Mouse (Mus musculus): ENCODE results near the gene Inpp5b. TPM values are rescaled to one million over a fixed set of nuclear protein-coding genes. Genes with fewer than 3 reads are reported as not detected.
"Not testable (repeated sequence)": the region's sequence is repeated elsewhere in the genome, so short reads cannot be mapped to it uniquely, and the experiment has no call there.

Gene Inpp5b
- polyA plus RNA-seq, 1 experiment from 2014 or later: 26.4 TPM

DNA sequence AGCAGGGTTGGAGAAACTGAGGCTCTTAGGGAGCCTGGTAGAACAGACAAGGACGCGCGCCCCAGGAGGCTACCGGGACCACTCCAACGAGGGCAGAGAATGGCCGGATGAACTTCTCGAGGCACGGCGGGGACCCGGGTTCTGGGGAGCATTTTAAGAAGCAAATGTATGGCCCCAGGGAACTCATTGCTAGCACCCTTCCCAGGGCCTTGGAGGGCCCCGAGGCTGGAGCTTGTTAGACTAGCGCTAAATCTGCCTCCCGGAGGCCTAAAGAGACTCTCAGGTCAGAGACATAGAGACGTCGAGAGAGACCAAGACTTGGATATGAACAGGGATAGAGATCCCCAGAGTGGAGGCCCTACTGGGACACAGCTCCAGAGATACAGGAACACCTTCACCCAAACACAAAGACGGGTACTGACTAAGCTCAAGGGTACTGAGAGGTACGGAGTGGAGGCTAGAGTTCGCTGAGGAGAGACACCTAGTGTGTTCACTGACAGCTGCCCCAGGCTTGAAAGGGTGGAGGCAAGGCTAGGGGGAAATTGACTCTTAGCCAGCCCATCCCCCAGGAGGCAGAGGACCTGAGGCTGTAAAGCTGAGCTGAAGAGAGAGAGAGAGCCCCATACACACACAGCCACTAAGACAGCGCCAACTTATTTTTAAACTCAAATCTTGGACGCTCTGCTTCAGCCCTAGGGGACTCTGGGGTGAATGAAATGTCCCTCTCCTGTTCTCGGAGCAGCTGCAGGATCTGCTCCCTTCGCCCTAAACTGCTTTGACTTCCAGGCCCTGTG, 40.4 kb upstream of the Inpp5b start:
- Histone ChIP-seq H3K27me3 (ENCODE audit: control insufficient read depth, insufficient read depth, low read length) (peaks cover 7% of the 10 kb centered on the region; the same call in 1 of the 2 replicates), H3K36me3 (ENCODE audit: control insufficient read depth, insufficient read depth, low read length) (no peaks in the 10 kb centered on the region), H3K4me2 (ENCODE audit: low read length) (peak overlapping the region; percentile 99), H3K9ac (replicated peaks; ENCODE audit: low read length) (peak overlapping the region; percentile 60), H3K4me3 (replicated peaks; ENCODE audit: low read depth, low read length) (peak overlapping the region; percentile 59), H3K9me3 (ENCODE audit: control insufficient read depth, low read length) (no peaks in the 10 kb centered on the region), H3K27ac (replicated peaks; ENCODE audit: low read depth, low read length) (no peak overlapping the region), H3K4me1 (ENCODE audit: control insufficient read depth, insufficient read depth, low read length) (peaks cover 19% of the 10 kb centered on the region)
- ATAC-seq (ENCODE audit: low FRiP score, low TSS enrichment) (no peak), DNase-seq (peak; percentile 46)
- 4% methylated on average over 22 of the region's 22 CpGs for WGBS

DNA sequence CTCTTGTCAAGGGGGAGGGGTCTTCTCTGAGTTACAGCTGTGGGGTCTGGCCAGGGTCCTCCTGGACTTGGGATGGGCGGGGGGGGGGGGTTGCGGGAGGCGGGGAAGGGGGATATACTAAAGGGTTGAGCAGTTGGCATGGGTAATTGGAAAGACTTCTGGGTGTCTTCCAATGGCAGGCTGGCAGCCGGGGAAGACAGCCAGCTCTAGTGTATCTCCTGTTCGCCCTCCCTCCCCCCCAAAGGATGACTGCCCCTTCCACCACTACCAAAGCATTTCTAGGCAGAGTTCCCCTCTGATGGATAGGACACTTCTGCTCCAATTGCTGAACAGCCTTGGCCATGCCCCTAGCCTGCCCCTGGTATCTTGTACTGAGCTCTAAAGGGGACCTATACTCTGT, 39.7 kb upstream of the Inpp5b start:
- ATAC-seq (ENCODE audit: low FRiP score, low TSS enrichment) (no peak), DNase-seq (peak; percentile 26)
- 17% methylated on average over 2 of the region's 5 CpGs for WGBS
- H3K4me1 ChIP-seq (ENCODE audit: control insufficient read depth, insufficient read depth, low read length): peaks cover 19% of the 10 kb centered on the region
- no peaks in the 10 kb centered on the region for H3K9me3 ChIP-seq (ENCODE audit: control insufficient read depth, low read length)
- H3K27me3 ChIP-seq (ENCODE audit: control insufficient read depth, insufficient read depth, low read length): peaks cover 5% of the 10 kb centered on the region; the same call in 1 of the 2 replicates
- H3K4me3 ChIP-seq (replicated peaks; ENCODE audit: low read depth, low read length): no peak overlapping the region; the same call in 1 of the 2 replicates
- H3K4me2 ChIP-seq (ENCODE audit: low read length): peak overlapping the region; percentile 99
- H3K9ac ChIP-seq (replicated peaks; ENCODE audit: low read length): 0 out of 2 replicates have a peak overlapping the region, but pooled peaks have one; percentile 1
- no peaks in the 10 kb centered on the region for H3K36me3 ChIP-seq (ENCODE audit: control insufficient read depth, insufficient read depth, low read length)
- no peak overlapping the region for H3K27ac ChIP-seq (replicated peaks; ENCODE audit: low read depth, low read length)

GRCm38 (mm10) chr4:124703406-124703805, 38.2 kb upstream of the Inpp5b start:
- H3K36me3 ChIP-seq (ENCODE audit: control insufficient read depth, insufficient read depth, low read length): no peaks in the 10 kb centered on the region
- H3K27ac ChIP-seq (replicated peaks; ENCODE audit: low read depth, low read length): no peak overlapping the region
- no peak overlapping the region for H3K4me3 ChIP-seq (replicated peaks; ENCODE audit: low read depth, low read length)
- H3K27me3 ChIP-seq (ENCODE audit: control insufficient read depth, insufficient read depth, low read length): peaks cover 5% of the 10 kb centered on the region; the same call in 1 of the 2 replicates
- H3K9me3 ChIP-seq (ENCODE audit: control insufficient read depth, low read length): no peaks in the 10 kb centered on the region
- peaks cover 19% of the 10 kb centered on the region for H3K4me1 ChIP-seq (ENCODE audit: control insufficient read depth, insufficient read depth, low read length)
- H3K4me2 ChIP-seq (ENCODE audit: low read length): no peak overlapping the region
- ATAC-seq (ENCODE audit: low FRiP score, low TSS enrichment) (no peak), DNase-seq (no peak)
- WGBS: 55% methylated on average over 2 of the region's 2 CpGs
- no peak overlapping the region for H3K9ac ChIP-seq (replicated peaks; ENCODE audit: low read length)

DNA sequence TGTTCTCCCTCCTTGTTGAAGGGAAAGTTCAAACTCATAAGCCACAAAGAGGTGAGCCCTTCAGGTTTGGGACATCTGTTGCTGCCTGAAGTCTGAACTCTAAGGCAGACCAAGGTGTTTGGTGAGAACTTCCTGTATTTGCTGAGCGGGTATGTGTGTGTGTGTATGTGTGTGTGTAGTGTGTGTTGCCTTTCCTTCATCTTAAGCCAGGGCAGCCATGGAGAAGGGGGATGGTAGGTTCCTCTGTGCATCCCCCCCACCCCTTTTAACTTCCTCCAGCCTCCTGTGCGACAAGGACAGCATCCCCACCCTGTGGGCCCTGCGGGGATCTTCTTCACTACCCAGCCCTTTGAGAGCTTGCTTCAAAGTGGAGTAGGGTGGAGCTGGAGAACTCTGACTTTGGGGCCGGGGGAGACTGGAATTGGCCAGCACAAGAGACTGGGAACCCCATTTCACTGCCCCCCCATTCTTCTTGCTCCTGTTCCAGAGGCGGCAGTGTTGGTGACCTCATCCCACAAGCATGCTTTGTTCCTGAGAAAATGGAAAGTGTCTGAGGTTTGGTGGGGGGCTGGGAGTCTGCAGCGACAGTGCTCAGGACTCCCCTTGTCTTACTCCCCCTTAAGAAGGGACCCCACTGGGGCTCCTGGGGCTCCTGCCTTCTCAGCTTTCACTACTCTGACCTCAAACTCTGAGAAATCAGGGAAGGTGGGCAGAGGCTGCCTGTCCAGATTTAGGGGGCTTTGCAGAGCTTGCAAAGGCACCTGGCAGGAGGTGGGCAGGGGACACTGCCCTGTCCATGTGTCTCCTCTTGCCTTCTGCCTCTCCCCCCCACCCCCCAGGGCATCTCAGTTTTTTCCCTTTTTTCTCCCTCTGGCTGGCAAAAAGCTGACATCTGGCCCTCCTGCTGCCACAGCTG, 37.5 kb upstream of the Inpp5b start:
- Histone ChIP-seq H3K9ac (replicated peaks; ENCODE audit: low read length) (0 out of 2 replicates have a peak overlapping the region, but pooled peaks have one; percentile 12), H3K4me3 (replicated peaks; ENCODE audit: low read depth, low read length) (no peak overlapping the region), H3K27ac (replicated peaks; ENCODE audit: low read depth, low read length) (peak overlapping the region; percentile 41), H3K9me3 (ENCODE audit: control insufficient read depth, low read length) (no peaks in the 10 kb centered on the region), H3K4me1 (ENCODE audit: control insufficient read depth, insufficient read depth, low read length) (peaks cover 24% of the 10 kb centered on the region), H3K36me3 (ENCODE audit: control insufficient read depth, insufficient read depth, low read length) (no peaks in the 10 kb centered on the region), H3K27me3 (ENCODE audit: control insufficient read depth, insufficient read depth, low read length) (peaks cover 8% of the 10 kb centered on the region; the same call in 1 of the 2 replicates), H3K4me2 (ENCODE audit: low read length) (peak overlapping the region; percentile 24; the same call in 1 of the 2 replicates)
- ATAC-seq (ENCODE audit: low FRiP score, low TSS enrichment): no peak
- WGBS: 4% methylated on average over 6 of the region's 6 CpGs
- DNase-seq: peak; percentile 19

DNA sequence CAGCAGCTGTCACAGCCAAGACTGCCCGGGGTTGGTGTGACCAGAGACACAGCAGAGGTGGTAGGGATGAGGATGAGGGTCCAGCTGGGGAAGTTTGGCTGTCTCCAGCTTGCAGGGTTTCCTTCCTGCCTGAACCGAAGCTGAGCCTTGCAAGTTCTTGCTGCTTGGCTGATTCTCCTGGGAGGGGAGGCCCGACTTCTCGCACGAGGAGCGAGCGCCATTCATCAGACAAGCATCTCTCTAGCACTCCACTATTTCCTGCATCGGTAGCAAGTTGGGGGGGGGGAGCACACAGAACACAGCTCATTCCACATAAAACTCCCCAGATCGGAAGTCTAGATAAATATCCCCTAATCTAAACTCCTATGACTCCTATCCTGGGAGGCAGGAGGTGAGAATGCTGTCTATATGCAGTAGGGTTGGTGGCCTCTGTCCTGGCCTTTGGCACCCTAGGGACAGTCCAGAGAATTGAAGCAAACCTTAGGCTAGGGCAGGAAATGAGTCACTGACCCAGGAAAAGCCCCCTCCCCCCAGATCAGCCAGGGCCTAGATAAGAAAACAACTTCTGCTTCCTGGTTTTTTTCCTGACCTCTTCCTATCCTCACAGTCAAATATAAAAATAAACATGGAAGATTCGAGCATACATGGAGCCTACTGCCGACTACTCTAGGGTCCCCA, 36.7 kb upstream of the Inpp5b start:
- 0 out of 2 replicates have a peak overlapping the region, but pooled peaks have one; percentile 24 for H3K4me2 ChIP-seq (ENCODE audit: low read length)
- DNase-seq (peak; percentile 33), ATAC-seq (ENCODE audit: low FRiP score, low TSS enrichment) (no peak)
- H3K4me1 ChIP-seq (ENCODE audit: control insufficient read depth, insufficient read depth, low read length): peaks cover 25% of the 10 kb centered on the region
- H3K4me3 ChIP-seq (replicated peaks; ENCODE audit: low read depth, low read length): no peak overlapping the region
- no peak overlapping the region for H3K9ac ChIP-seq (replicated peaks; ENCODE audit: low read length)
- H3K9me3 ChIP-seq (ENCODE audit: control insufficient read depth, low read length): no peaks in the 10 kb centered on the region
- H3K36me3 ChIP-seq (ENCODE audit: control insufficient read depth, insufficient read depth, low read length): no peaks in the 10 kb centered on the region
- WGBS: 22% methylated on average over 11 of the region's 11 CpGs
- peaks cover 16% of the 10 kb centered on the region for H3K27me3 ChIP-seq (ENCODE audit: control insufficient read depth, insufficient read depth, low read length)
- peak overlapping the region; percentile 41 for H3K27ac ChIP-seq (replicated peaks; ENCODE audit: low read depth, low read length)

DNA sequence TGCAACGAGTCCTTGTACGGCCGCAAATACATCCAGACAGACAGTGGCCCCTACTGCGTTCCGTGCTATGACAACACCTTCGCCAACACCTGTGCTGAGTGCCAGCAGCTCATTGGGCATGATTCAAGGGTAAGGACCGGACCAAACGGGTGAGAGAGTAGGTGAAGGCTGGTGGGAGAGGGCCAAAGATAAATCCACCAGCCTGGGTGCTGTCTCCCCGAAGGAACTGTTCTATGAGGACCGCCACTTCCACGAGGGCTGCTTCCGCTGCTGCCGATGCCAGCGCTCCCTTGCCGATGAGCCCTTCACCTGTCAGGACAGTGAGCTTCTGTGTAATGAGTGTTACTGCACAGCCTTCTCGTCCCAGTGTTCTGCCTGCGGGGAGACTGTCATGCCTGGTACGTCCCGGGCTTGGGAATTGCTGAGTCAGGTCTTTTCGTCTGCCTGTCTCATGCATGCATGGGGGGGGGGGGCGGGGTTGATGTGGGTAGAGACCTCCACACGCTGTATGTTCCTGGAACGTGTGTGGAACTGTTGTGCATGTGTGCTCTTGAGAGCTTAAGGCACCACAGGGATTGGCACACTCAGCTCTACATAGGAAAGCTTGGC, 35.9 kb upstream of the Inpp5b start:
- H3K4me1 ChIP-seq (ENCODE audit: control insufficient read depth, insufficient read depth, low read length): peaks cover 23% of the 10 kb centered on the region

GRCm38 (mm10) chr4:124707381-124708199, 34.1 kb upstream of the Inpp5b start:
- ATAC-seq (ENCODE audit: low FRiP score, low TSS enrichment); H3K27ac ChIP-seq (replicated peaks; ENCODE audit: low read depth, low read length); H3K36me3 ChIP-seq (ENCODE audit: control insufficient read depth, insufficient read depth, low read length); H3K4me3 ChIP-seq (replicated peaks; ENCODE audit: low read depth, low read length); H3K4me2 ChIP-seq (ENCODE audit: low read length); DNase-seq; H3K9me3 ChIP-seq (ENCODE audit: control insufficient read depth, low read length); H3K9ac ChIP-seq (replicated peaks; ENCODE audit: low read length): not testable (repeated sequence)
- H3K27me3 ChIP-seq (ENCODE audit: control insufficient read depth, insufficient read depth, low read length): peaks cover 15% of the 10 kb centered on the region
- H3K4me1 ChIP-seq (ENCODE audit: control insufficient read depth, insufficient read depth, low read length): peaks cover 15% of the 10 kb centered on the region
- 90% methylated on average over 25 of the region's 25 CpGs for WGBS

More for the DNA sequence above, 35.9 kb upstream of the Inpp5b start:
- DNase-seq: no peak
- no peaks in the 10 kb centered on the region for H3K9me3 ChIP-seq (ENCODE audit: control insufficient read depth, low read length)
- 91% methylated on average over 23 of the region's 23 CpGs for WGBS
- H3K27ac ChIP-seq (replicated peaks; ENCODE audit: low read depth, low read length): no peak overlapping the region
- peaks cover 19% of the 10 kb centered on the region for H3K27me3 ChIP-seq (ENCODE audit: control insufficient read depth, insufficient read depth, low read length)
- H3K36me3 ChIP-seq (ENCODE audit: control insufficient read depth, insufficient read depth, low read length): no peaks in the 10 kb centered on the region
- ATAC-seq (ENCODE audit: low FRiP score, low TSS enrichment): no peak
- H3K4me3 ChIP-seq (replicated peaks; ENCODE audit: low read depth, low read length): no peak overlapping the region
- H3K4me2 ChIP-seq (ENCODE audit: low read length): no peak overlapping the region
- H3K9ac ChIP-seq (replicated peaks; ENCODE audit: low read length): no peak overlapping the region
